20 mouse cellular contexts compared by ENCODE assay signal in the genomic region with DNA sequence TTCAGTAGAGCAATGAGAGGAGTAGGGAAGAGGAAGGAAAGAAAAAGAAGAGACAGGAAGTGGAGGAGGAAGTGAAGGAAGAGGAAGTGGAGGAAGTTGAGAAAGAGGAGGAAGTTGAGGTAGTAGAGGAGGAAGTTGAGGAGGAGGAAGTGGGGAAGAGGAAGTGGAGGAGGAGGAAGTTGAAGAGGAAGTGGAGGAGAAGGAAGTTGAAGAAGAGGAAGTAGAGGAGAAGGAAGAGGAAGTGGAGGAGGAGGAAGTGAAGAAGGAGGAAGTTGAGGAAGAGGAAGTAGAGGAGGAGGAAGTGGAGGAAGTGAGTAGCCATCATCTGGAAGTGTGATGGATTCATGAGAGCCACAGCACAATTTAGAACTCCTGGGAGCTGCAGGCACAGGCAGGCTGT.
DNase-seq lines count a peak whose midpoint lies in the region; ATAC-seq and TF ChIP-seq lines count a peak whose summit lies in the region.
"Had no signal": no experiment of that assay in that cellular context is flagged by ENCODE, and none has a peak within 500 bp of the region (broad histone marks: within the 10 kb centered on the region; RNA-seq: fewer than 3 reads in every experiment).

No protein-coding gene starts in this region.

- H3K27ac ChIP-seq in bone marrow macrophage, adult 2 months (ENCODE audit: insufficient read depth, low read depth, low read length) = 0 out of 2 replicates have a peak overlapping the region, but pooled peaks have one; percentile 11
- H3K27ac ChIP-seq: embryonic facial prominence, embryonic 13.5 days; forebrain, embryonic 12.5 days; heart, adult 2 months; heart, embryonic 15.5 days; hindbrain, embryonic 14.5 days had no signal

- peak; percentile 32 for DNase-seq in A20 (ENCODE audit: low read depth, low spot score)
- peak; percentile 5 for DNase-seq in splenic B cell, adult 2 months (ENCODE audit: low read depth, low spot score)
- DNase-seq in kidney, adult 11 months = no peak
- DNase-seq in lung, postnatal 4 days = no peak
- no peak for DNase-seq in yolk sac, embryonic 10.5 days (ENCODE audit: low spot score)
- DNase-seq: adrenal gland, adult 2 months; adrenal gland, postnatal 25 days; cerebellum, adult 11-12 months; cerebellum, adult 9-10 months; cerebellum, postnatal 25 days; gastrocnemius, postnatal 10 days; heart, adult 2 months; heart, postnatal 14 days had no signal

- TF ChIP-seq CTCF in bone marrow macrophage, adult 2 months (IDR thresholded peaks at IDR 0.05; ENCODE audit: low read depth, low read length) = no peak

- H3K4me1 ChIP-seq in bone marrow macrophage, adult 2 months (ENCODE audit: control insufficient read depth, insufficient read depth, low read length) = no peaks in the 10 kb centered on the region
- H3K4me1 ChIP-seq: heart, embryonic 15.5 days had no signal

- no peaks in the 10 kb centered on the region for H3K27me3 ChIP-seq in splenic B cell, adult 2 months (ENCODE audit: control insufficient read depth, insufficient read depth, low read length, poor library complexity, severe bottlenecking)
- H3K27me3 ChIP-seq: embryonic facial prominence, embryonic 13.5 days; heart, embryonic 15.5 days had no signal

- no peak for TF ChIP-seq POLR2A in bone marrow macrophage, adult 2 months (IDR thresholded peaks at IDR 0.05; ENCODE audit: borderline replicate concordance, low read depth, low read length)

- H3K4me3 ChIP-seq in bone marrow macrophage, adult 2 months (ENCODE audit: insufficient read depth, low read length) = no peak overlapping the region
- H3K4me3 ChIP-seq: embryonic facial prominence, embryonic 13.5 days; forebrain, embryonic 12.5 days; heart, adult 2 months; heart, embryonic 15.5 days had no signal

- H3K36me3 ChIP-seq in splenic B cell, adult 2 months (ENCODE audit: control insufficient read depth, insufficient read depth, low read length, poor library complexity, severe bottlenecking) = no peaks in the 10 kb centered on the region
- H3K36me3 ChIP-seq: embryonic facial prominence, embryonic 13.5 days; forebrain, embryonic 12.5 days; heart, embryonic 15.5 days had no signal

- peak; percentile 74 for ATAC-seq in megakaryocyte, adult 5-6 weeks (ENCODE audit: poor library complexity, severe bottlenecking)
- ATAC-seq: forebrain, embryonic 16.5 days had no signal

Comparison
In these comparisons a context has a peak if more than half of its experiments do, and no peak if none do; other contexts are left out.
1. DNase-seq: peak in A20 (single experiment) and splenic B cell, adult 2 months (single experiment); none in kidney, adult 11 months (single experiment), lung, postnatal 4 days (0 of 2) and yolk sac, embryonic 10.5 days (single experiment).